Mouse (Mus musculus): ENCODE data around the gene Ryr1.

DNA sequence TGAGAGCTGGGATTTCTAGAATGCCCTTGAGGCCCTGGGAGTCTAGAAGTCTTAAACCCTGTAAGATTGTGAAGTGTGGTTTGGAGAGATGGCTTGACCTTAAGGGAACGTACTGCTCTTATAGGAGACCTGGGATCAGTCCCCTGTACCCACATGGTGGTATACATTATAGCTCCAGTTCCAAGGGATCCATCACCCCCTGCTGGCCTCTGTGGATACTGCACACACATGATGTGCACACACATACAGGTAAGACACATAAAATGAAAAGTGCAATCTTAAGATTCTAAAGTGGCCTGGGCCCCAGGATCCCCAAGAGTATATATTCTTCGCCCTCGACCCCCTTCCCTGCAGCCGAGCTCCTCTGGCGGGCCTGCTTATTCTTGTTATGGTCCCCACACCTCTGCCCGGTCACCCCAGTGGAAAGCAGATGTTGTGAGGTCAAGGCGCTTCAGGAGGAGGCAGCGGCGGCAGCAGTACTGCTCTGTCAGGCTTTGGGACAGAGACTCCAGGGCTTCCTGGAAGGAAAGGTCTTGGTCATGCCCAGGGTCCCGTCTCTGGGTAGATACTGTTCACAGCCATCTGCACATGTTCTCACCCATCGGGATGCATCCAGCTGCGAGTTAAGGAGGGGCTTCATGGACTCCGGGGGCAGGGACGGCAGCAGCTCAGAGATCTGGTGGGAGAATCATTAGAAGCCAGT, 29.2 kb upstream of the Ryr1 start:
- TF ChIP-seq POLR2A (IDR thresholded peaks at IDR 0.05; ENCODE audit: low read depth, low read length) (no peak), CTCF (IDR thresholded peaks at IDR 0.05; ENCODE audit: extremely low read depth, insufficient read length, insufficient replicate concordance, low read depth, low read length) (no peak)
